Mouse (Mus musculus): Measurements from ENCODE around the gene Bclaf1.

DNA sequence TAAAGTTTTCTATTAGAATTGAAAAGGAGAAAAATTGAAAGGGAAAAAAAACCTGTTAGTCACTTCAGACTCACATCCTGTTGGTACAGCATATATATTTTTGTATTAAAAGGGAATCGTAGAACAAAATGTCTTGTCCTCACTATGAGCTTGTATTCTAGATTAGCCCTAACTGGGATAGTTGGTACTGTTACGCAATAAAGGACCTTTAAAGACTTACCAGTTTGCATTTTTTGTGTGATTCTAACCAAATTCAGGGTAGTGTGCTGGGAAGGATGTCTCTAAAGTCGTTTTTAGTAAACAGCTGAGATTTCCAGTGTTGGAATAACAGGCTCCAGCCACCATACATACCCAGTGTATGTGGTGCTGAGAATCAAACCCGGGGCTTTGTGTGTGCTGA is 1.7 kb downstream of the Bclaf1 start:
- TF ChIP-seq CTCF (conservative IDR thresholded peaks at IDR 0.05; ENCODE audit: insufficient read depth, insufficient read length, low read depth, low read length) (no peak), POLR2A (IDR thresholded peaks at IDR 0.05; ENCODE audit: low read depth, low read length) (no peak)
